Mouse (Mus musculus) T-helper 2 cell (primary cell): Measurements from ENCODE around the gene Sik2.

Source experiments
- in situ Hi-C: fragments of 300-600 bp; cut with MboI, MseI; formaldehyde crosslinking; loops from one replicate; pipeline ENCODE4 v1.15.1; 2025; ENCODE audit warnings: high pct_unique_total_duplicates

Sik2 gene

GRCm38 (mm10) chr9:50918131-50918530 lies 90.7 kb downstream of the Sik2 start:
- in situ Hi-C loops, result no loop called here

DNA sequence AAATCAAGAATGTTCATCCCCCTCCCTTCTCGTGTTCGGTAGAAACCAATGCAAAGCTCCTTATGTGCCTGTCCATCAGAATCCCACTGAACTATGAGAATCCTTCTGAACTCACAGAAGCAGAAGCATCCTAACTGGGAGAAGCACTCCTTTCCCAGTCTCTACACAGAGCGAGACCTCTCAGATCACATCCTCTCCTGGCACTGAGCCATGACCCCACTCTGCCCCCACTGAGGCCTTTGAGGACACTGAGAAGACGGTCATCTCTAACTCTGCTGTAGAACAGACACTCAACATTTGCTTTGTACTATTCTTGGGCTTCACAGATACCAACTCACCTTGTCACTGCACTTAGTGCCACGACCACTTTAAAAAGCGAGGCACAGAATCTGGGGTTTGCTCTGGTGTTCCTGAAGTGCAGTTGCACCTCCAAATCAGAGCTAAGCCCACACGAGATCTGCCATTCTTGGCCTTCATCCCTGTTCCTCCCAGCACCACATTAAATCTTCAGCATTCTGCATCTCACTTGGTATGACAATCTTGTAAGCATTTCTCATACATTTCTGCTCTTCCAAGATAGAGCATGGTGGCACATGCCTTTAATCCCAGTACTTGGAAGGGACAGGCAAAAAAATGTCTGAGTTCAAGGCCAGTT lies 96.9 kb downstream of the Sik2 start:
- in situ Hi-C loops, result no loop called here

- in situ Hi-C loops, result no loop called here
These were observed 103.6 kb downstream of the Sik2 start for GRCm38 (mm10) chr9:50905321-50905720.

DNA sequence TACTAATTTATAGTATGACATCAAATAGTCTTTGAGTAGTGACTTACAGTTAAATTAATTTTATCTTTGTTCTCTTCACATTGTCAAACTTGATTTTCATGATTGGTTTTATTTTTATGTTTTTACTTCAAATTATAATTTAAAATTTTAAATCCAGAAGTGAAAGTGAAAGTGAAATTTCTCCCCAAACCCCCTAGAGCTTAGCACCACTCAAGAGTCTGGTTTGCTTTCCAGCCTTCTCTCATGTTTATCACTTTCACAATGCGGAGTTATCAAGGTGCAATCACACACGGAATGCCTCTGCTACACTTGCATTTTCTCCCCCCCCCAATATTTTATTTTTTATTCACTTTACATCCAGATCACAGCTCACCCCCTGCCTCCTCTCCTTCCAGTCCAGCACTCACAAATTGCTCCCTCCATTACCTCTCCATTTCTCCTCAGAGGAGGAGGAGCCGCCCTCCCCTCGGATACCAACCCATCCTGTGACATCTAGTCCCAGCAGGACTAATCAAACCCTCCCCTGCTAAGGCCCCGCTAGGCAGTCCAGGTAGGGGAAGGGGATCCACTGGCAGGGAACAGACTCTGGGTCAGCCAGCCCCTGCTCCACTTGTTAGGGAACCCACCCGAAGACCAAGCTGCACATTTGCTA lies 104.6 kb downstream of the Sik2 start:
- in situ Hi-C loops, result no loop called here

- in situ Hi-C loops, result no loop called here
These were observed 108.6 kb downstream of the Sik2 start for GRCm38 (mm10) chr9:50900026-50900920.

DNA sequence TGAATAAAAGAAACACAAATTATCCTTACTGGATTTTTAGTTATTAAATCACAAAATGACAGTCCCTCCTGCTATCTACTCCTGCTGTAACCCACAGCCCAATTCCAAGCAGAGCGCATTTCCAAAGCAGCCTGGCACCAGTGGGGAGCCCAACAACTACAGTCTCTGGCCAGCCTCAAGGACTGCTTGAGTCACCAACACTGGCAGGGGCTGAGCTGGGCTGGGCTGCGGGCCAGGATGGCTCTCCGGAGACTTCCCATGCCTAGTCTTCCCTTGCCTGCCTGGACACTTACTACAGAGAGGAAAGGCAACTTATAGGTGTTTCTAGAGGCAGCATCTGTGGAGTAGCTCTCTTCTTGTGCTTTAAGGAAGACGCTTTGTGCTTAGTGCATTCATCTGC lies 115.2 kb downstream of the Sik2 start:
- in situ Hi-C loops, result no loop called here

DNA sequence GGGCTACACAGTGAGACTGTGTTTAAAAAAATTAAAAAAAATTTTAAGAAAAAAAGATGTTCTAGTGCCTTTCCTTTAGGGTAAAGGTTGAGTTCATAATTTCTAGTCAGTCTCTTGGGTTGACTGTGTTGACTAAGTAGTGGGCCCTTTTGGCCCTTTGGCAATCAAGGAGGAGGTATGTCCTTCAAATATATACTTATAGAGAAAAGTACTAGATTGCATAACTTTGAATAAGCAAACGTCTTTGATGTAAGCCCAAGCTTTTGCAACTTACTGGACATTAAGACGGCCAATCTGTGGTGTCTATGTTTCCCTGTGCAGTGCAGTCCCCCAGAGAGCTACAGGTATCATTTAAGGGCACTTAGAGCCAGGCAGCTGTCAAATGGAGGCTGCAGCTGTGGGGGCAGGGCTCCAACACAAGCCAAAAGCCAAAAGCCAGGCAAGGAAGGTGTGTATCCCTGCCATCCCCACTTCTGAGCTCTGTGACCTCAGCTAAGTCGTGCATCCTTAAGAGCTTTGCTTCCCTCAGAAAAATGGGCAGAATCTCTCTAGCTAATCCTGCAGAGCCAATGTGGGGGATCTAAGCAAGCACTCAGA lies 118.3 kb downstream of the Sik2 start:
- in situ Hi-C loops, result no loop called here

DNA sequence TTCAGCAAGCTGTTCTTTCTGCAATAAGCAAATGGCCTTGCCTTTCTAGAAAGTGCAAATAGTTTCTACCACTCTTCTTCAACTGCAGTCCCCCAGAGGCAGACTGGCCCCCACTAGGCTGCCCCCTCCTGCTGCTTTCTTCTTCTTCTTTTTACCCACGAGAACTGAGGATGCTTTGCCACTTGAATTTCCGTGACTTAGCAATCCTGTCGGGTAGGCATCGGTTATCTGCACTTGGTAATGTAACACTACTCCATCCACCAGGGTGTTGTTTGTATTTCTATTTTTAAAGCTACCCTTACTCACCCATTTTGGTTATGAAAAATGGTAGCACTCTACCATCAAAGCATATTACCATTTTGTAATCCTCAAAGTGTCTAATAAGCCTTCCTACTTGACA lies 118.9 kb downstream of the Sik2 start:
- in situ Hi-C loops, result no loop called here

DNA sequence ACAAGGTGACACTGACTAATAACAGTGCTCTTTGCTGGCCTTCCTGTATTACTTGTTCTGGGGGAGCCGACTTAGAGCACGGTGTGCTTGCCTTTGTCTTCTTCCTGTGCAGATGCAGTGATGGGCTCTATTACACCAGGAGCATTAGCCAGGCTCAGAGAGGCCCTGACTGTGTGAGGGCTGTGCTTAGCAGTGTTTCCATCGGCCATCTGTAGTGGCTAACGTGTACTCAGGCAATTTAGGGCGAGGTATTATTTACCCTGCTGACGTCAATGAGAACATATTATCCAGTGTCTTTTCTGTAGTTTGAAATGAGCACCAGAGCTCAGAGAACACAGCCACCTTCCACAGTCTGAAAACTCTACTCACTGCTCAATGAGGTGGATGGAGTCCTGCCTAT lies 119.7 kb downstream of the Sik2 start:
- in situ Hi-C loops, result no loop called here

DNA sequence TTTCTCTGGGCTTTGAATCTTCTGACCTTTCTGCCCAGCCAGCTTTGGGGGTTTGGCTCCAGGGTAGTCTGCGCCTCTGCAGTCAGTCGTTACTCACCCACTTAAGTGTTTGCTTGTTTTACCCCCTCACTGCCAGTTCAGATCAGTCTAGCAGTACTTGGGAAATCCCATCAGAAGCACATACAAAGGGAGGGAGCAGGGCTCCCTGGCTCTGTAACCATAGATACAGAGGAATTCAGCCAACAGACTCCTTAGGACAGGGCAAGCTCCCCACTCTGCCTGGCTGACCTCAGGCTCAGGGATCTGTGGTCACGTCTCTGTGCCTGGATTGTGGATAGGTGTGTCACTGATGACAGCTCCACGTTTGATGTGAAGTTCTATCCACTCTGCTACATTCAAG lies 121.5 kb downstream of the Sik2 start:
- in situ Hi-C loops, result no loop called here

GRCm38 (mm10) chr9:50886870-50887269 lies 122.0 kb downstream of the Sik2 start:
- in situ Hi-C loops, result no loop called here

DNA sequence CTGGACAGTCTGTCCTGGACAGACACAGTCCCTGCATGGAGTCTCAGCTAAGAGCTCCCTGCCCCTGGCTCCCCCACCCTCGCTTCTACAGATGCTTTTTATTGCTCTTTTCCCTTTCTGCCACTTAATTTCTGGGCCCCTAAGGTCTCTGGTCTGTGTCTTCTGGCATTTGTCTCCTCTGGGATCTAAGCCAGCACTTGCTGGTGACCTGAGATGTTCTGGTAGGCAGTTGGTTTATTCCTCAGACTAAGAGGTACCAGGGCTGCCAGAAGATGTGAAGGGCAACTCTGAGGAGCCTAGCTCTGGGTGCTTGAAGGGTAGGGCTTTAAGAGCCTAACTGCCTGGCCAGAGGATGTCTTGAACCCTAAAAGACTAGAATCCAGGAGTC lies 123.3 kb downstream of the Sik2 start:
- in situ Hi-C loops, result no loop called here

- in situ Hi-C loops, result no loop called here
These were observed 123.9 kb downstream of the Sik2 start for GRCm38 (mm10) chr9:50884741-50885599.

- in situ Hi-C loops, result no loop called here
These were observed 124.8 kb downstream of the Sik2 start for GRCm38 (mm10) chr9:50884093-50884492.

DNA sequence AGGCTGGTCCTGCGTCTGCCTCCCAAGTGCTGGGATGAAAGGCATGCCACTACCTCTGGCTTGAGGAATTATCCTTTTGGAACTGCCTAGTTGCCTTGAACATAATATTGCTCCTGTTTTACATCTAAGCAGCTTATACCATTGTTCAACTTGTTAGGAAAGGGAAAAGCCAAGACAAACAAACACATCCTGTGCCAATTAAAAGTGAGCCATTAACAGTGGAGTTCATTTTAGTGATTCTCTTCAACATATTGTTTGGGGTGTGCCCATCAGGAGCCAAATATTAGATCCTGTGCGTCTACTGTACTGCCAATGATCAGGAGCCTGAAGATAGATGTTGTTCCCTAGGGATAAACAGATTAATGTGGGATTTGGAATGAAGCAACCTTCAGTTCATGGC lies 126.7 kb downstream of the Sik2 start:
- in situ Hi-C loops, result no loop called here

DNA sequence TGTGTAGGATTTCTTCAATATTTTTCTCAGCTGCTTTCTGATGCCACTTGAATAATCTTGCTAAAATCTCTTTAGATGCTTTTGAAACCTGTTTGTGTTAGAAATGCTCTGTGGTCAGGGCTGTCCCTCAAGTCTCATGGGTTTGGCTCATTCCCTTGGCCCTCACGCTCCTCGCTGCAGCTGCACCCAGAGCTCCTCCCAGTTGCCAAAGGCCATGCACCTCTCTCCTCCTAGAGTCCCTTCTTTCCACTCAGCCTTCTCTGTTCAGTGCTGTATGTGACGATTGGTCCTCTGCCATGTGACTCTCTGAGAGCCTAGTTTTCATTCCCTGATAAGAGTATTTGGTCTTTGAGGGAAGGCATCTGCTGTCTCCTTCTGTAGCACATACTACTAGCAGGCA lies 131.4 kb downstream of the Sik2 start:
- in situ Hi-C loops, result no loop called here

- in situ Hi-C loops, result no loop called here
These were observed 132.6 kb downstream of the Sik2 start for GRCm38 (mm10) chr9:50876287-50876686.

DNA sequence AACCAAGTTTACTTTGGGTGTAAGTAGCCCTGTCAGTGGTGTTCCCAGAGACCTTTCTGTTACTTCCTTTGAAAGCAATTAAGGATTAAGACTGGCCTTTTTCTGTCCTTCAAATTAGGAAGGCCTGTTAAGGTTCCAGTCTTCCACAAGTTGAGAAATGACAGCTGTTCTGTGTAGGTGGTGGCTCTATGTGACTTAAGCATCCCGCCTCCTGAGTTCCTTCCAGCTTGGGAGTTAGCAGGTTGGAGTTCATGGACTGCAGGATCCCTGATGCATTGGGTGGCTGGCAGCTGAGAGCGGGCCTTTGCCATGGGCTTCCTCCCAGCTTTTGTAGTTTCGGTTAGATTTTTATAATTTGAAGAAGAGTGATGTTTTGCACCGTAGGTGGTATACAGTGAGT lies 133.4 kb downstream of the Sik2 start:
- in situ Hi-C loops, result no loop called here

DNA sequence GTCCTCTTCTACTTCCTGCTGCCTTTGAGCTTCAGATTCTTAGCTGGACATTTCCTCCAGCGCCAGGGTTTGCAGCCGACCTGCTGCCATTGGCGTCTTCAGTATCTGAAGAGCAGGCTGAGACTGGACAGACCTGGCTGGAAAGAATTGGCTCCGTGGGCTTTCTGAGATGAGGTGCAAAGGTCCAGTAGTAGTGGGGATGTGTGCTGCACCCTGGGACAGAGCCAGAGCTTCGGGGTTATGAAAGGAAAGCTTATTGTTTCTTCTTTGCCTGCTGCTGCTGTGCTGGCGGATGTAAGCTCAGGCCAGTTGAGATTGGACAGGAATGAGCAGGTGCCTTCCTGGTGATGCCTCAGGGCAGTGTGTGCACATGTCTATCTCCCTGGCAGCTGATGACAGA lies 134.8 kb downstream of the Sik2 start:
- in situ Hi-C loops, result no loop called here

DNA sequence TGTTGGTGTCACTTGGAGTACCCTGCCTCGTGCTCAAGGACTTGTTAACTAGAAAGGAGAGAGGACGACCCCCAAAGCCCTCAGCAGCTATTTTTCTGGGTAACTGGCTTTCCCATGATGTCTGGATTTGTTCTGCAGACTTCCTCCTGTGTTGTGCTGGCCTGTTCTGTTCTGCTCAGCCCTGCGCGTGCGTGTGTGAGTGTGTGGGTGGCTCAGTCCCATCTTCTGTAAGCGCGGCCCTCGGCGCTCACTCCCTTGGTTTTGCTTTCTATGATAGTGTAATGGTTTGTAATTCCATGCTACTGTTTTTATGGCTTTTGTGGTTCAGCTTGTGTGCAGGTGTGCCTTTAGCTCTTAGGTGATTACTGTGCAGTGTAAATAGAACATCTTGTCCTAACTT lies 135.7 kb downstream of the Sik2 start:
- in situ Hi-C loops, result no loop called here

DNA sequence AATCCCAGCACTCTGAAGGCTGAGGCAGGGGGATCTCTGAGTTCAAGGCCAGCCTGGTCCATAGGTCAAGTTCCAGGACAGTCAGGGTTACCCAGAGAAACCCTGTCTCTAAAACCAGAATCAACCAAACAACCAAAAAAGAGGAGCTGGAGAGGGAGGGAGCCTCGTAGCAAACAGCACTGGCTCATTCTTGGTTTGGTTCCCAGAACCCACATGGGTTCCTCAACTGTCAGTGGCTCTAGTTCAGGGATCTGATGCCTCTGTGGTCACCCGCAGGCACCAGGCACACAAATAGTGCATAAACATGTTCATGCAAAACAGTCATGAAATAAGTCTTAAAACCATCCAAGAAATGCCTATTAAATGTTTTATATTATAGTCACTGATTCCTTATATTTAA lies 140.7 kb downstream of the Sik2 start:
- in situ Hi-C loops, result no loop called here
